Comparison of ENCODE assay signal across 20 mouse cellular contexts in the genomic region with DNA sequence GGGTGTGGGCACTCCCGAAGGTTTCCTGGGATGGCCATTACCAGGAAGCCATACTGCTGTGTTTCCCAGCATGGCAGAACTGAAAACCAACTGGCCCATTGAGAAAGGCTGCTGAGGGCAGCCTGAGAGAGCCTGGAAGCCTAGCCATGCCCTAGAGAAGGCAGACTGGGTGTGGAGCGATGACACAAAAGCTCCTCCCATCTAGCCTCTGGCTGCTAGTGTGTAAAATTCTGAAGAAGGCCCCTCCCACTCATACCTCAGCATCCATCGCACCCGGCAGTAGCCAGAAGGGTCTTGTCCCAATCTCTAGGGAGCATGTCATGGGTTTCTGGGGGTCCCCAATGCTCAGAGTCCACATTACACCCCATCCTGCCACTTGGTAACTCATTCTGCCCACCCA. TPM values are rescaled to one million over a fixed set of nuclear protein-coding genes. Genes with fewer than 3 reads are reported as not detected.
"Had no signal": no experiment of that assay in that cellular context is flagged by ENCODE, and none has a peak within 500 bp of the region (broad histone marks: within the 10 kb centered on the region; RNA-seq: fewer than 3 reads in every experiment).

No protein-coding gene starts in this region.

- H3K9ac ChIP-seq: limb, embryonic 15.5 days; liver, embryonic 13.5 days; neural tube, embryonic 15.5 days had no signal

- H3K27me3 ChIP-seq: limb, embryonic 15.5 days; liver, embryonic 13.5 days; neural tube, embryonic 15.5 days had no signal

- H3K9me3 ChIP-seq: limb, embryonic 15.5 days; liver, embryonic 13.5 days; midbrain, embryonic 10.5 days; neural tube, embryonic 15.5 days had no signal

- H3K4me3 ChIP-seq: limb, embryonic 15.5 days; liver, embryonic 13.5 days; midbrain, embryonic 10.5 days; myocyte; neural tube, embryonic 15.5 days had no signal

- H3K27ac ChIP-seq: limb, embryonic 15.5 days; liver, embryonic 13.5 days; midbrain, embryonic 10.5 days; neural tube, embryonic 15.5 days; stomach, postnatal 0 days had no signal

- H3K4me2 ChIP-seq: limb, embryonic 15.5 days; neural tube, embryonic 15.5 days had no signal

- DNase-seq: kidney, postnatal 25 days; layer of hippocampus, postnatal 36 days; liver, embryonic 13.5 days; lung, postnatal 10 days; midbrain, embryonic 14.5 days; right cerebral cortex, adult 18-20 months; right cerebral cortex, postnatal 25 days; thymus, postnatal 4 days had no signal

- H3K36me3 ChIP-seq: neural tube, embryonic 15.5 days had no signal

RNA-seq across cellular contexts. Expression of gene Mrgprf, which starts 19.2 kb away (rescaled TPM):
- polyA plus RNA-seq: neural tube, embryonic 11.5 days had no signal

RNA-seq across cellular contexts. Expression of gene Mrgprd, which starts 33.2 kb away (rescaled TPM):
- total RNA-seq: layer of hippocampus, postnatal 36 days; left cerebral cortex, adult 8-10 months; left cerebral cortex, postnatal 25 days had no signal
- polyA plus RNA-seq: intestine, embryonic 14.5 days; kidney, embryonic 14.5 days; limb, embryonic 11.5 days; limb, embryonic 15.5 days; liver, embryonic 13.5 days; midbrain, embryonic 10.5 days; midbrain, embryonic 14.5 days; myocyte; neural tube, embryonic 11.5 days; small intestine, adult 2 months; stomach, postnatal 0 days had no signal
